Mouse (Mus musculus) CH12.LX (cell line): Measurements from ENCODE around the gene Vmn2r93. TPM values are rescaled to one million over a fixed set of nuclear protein-coding genes. Genes with fewer than 3 reads are reported as not detected.

Experiments
- DNase-seq: peaks from one replicate; pipeline ENCODE4 v3.0.0-alpha.2; 2013; ENCODE audit errors: extremely low read depth
- H3K27ac ChIP-seq: 2 replicates; pipeline ENCODE4 v1.5.1; 2012; ENCODE audit warnings: low read depth, mild to moderate bottlenecking, control low read depth, moderate library complexity; ENCODE audit not compliant: insufficient read depth
- H3K27me3 ChIP-seq: replicated peaks from 2 replicates; pipeline ENCODE3; 2012; ENCODE audit warnings: inconsistent platforms
- H3K36me3 ChIP-seq, 2 experiments: replicated peaks in 1 of 2; 2 replicates each; pipeline versions ENCODE3 to v1.6.1; 2012; ENCODE audit warnings: inconsistent platforms in 1 of 2, low read length in 1 of 2, mild to moderate bottlenecking in 1 of 2, mixed read lengths in 1 of 2, moderate library complexity in 1 of 2; ENCODE audit not compliant: control insufficient read depth in 1 of 2, insufficient read depth in 1 of 2
- H3K4me1 ChIP-seq, 2 experiments: 2 replicates each; pipeline ENCODE4 v1.6.1; 2012; ENCODE audit warnings: inconsistent platforms in 1 of 2, moderate library complexity in 1 of 2; ENCODE audit not compliant: insufficient read depth in 2 of 2, control insufficient read depth in 1 of 2
- H3K4me2 ChIP-seq: 2 replicates; pipeline ENCODE4 v1.6.1; 2012; ENCODE audit warnings: low read depth, mild to moderate bottlenecking, control low read depth; ENCODE audit not compliant: poor library complexity, insufficient read depth, severe bottlenecking
- H3K4me3 ChIP-seq, 3 experiments: fragments of 150-350 bp in 1 of 3; sonication (generic) in 1 of 3; replicated peaks in 1 of 3; 2 replicates each; pipeline versions ENCODE3 to v1.5.1; 2011 to 2012; ENCODE audit warnings: low read depth in 2 of 3, low read length in 2 of 3, mild to moderate bottlenecking in 2 of 3, moderate library complexity in 2 of 3, control low read depth in 1 of 3, improper control_type of control experiment in 1 of 3, inconsistent platforms in 1 of 3, mixed read lengths in 1 of 3; ENCODE audit not compliant: poor library complexity in 1 of 3
- H3K79me2 ChIP-seq: replicated peaks from 2 replicates; pipeline ENCODE4 v1.6.1; 2012; ENCODE audit warnings: mild to moderate bottlenecking, moderate library complexity; ENCODE audit not compliant: control insufficient read depth, poor library complexity, insufficient read depth, severe bottlenecking; ENCODE audit errors: extremely low read depth
- H3K9ac ChIP-seq: 2 replicates; pipeline ENCODE4 v1.6.1; 2012; ENCODE audit warnings: low read depth, mild to moderate bottlenecking, control low read depth, moderate library complexity; ENCODE audit not compliant: insufficient read depth
- H3K9me3 ChIP-seq: replicated peaks from 2 replicates; pipeline ENCODE3; 2012; ENCODE audit warnings: low read length, inconsistent platforms, mixed read lengths
- BHLHE40 ChIP-seq: IDR thresholded peaks from 2 replicates; pipeline ENCODE4 v1.6.1; 2011; ENCODE audit warnings: mild to moderate bottlenecking, low read depth, low read length, improper control_type of control experiment
- CHD2 ChIP-seq: IDR thresholded peaks from 2 replicates; pipeline ENCODE4 v1.6.1; 2011; ENCODE audit warnings: low read length, improper control_type of control experiment
- ELF1 ChIP-seq: IDR thresholded peaks from 2 replicates; pipeline ENCODE4 v1.6.1; 2014; ENCODE audit warnings: low read depth, mild to moderate bottlenecking, inconsistent platforms, low read length, improper control_type of control experiment
- EP300 ChIP-seq: IDR thresholded peaks from 2 replicates; pipeline ENCODE4 v1.6.1; 2011; ENCODE audit warnings: low read length, improper control_type of control experiment
- JUND ChIP-seq: conservative IDR thresholded peaks from 2 replicates; pipeline ENCODE4 v1.6.1; 2011; ENCODE audit warnings: low read depth, low read length, improper control_type of control experiment
- MAFK ChIP-seq: IDR thresholded peaks from 2 replicates; pipeline ENCODE4 v1.6.1; 2011; ENCODE audit warnings: low read length, improper control_type of control experiment; ENCODE audit not compliant: insufficient replicate concordance
- MAZ ChIP-seq: IDR thresholded peaks from 2 replicates; pipeline ENCODE4 v1.6.1; 2012; ENCODE audit warnings: low read depth, mild to moderate bottlenecking, inconsistent platforms, low read length, improper control_type of control experiment, moderate library complexity
- MEF2A ChIP-seq: IDR thresholded peaks from 2 replicates; pipeline ENCODE4 v1.6.1; 2014; ENCODE audit warnings: low read depth, mild to moderate bottlenecking, inconsistent platforms, low read length, improper control_type of control experiment, borderline replicate concordance
- MYC ChIP-seq: IDR thresholded peaks from 2 replicates; pipeline ENCODE4 v1.6.1; 2011; ENCODE audit warnings: low read depth, mild to moderate bottlenecking, improper control_type of control experiment, low read length
- PAX5 ChIP-seq: IDR thresholded peaks from 2 replicates; pipeline ENCODE4 v1.6.1; 2012; ENCODE audit warnings: low read length, inconsistent platforms, mixed read lengths
- POLR2A ChIP-seq: IDR thresholded peaks from 2 replicates; pipeline ENCODE4 v1.6.1; 2011; ENCODE audit warnings: low read depth, mild to moderate bottlenecking, improper control_type of control experiment, low read length
- POLR2AphosphoS2 ChIP-seq: IDR thresholded peaks from 2 replicates; pipeline ENCODE4 v1.6.1; 2011; ENCODE audit warnings: low read depth, low read length, improper control_type of control experiment
- RAD21 ChIP-seq: IDR thresholded peaks from 2 replicates; pipeline ENCODE4 v1.6.1; 2011; ENCODE audit warnings: low read depth, mild to moderate bottlenecking, low read length, improper control_type of control experiment, moderate library complexity
- RCOR1 ChIP-seq: conservative IDR thresholded peaks from 2 replicates; pipeline ENCODE4 v1.6.1; 2012; ENCODE audit warnings: low read depth, mild to moderate bottlenecking, inconsistent platforms, low read length, improper control_type of control experiment
- SMC3 ChIP-seq: IDR thresholded peaks from 2 replicates; pipeline ENCODE4 v1.6.1; 2011; ENCODE audit warnings: low read depth, low read length, improper control_type of control experiment
- TBP ChIP-seq: conservative IDR thresholded peaks from 2 replicates; pipeline ENCODE4 v1.6.1; 2011; ENCODE audit warnings: low read depth, low read length, improper control_type of control experiment
- ZC3H11A ChIP-seq: IDR thresholded peaks from 2 replicates; pipeline ENCODE4 v1.6.1; 2012; ENCODE audit warnings: low read depth, mild to moderate bottlenecking, inconsistent platforms, low read length, improper control_type of control experiment
- ZMIZ1 ChIP-seq: IDR thresholded peaks from 2 replicates; pipeline ENCODE4 v1.6.1; 2012; ENCODE audit warnings: low read depth, mild to moderate bottlenecking, inconsistent platforms, low read length, improper control_type of control experiment
- dilution Hi-C: fragments of 300-500 bp; cut with MboI; formaldehyde crosslinking; loops from 2 replicates; pipeline ENCODE4 v1.14.3; 2020; ENCODE audit warnings: low sequenced_read_pairs; ENCODE audit not compliant: extremely low pct_unique_long_range_greater_than_20kb, extremely low pct_ligation_motif_present
- in situ Hi-C: fragments of 300-500 bp; cut with MboI; formaldehyde crosslinking; loops from 3 replicates; pipeline ENCODE4 v1.14.3; 2019; ENCODE audit warnings: low sequenced_read_pairs, low pct_ligation_motif_present, low pct_unique_long_range_greater_than_20kb, mixed read lengths
- polyA plus RNA-seq: library from polyadenylated mRNA; unstranded; fragments of >175 nt; gene quantifications from 2 replicates; pipeline ENCODE4 v1.2.1, GENCODE M21; 2012; ENCODE audit warnings: low read depth; ENCODE audit not compliant: insufficient read length
- total RNA-seq, 2 experiments: library from RNA; depleted of rRNA; stranded (reverse); fragments of 300-350 nt in 1 of 2; fragments of >200 nt in 1 of 2; gene quantifications; 2 replicates each; pipeline ENCODE4 v1.2.3; 2012 to 2014

Vmn2r93 gene
- total and polyA plus RNA-seq, 3 experiments: not detected

DNA sequence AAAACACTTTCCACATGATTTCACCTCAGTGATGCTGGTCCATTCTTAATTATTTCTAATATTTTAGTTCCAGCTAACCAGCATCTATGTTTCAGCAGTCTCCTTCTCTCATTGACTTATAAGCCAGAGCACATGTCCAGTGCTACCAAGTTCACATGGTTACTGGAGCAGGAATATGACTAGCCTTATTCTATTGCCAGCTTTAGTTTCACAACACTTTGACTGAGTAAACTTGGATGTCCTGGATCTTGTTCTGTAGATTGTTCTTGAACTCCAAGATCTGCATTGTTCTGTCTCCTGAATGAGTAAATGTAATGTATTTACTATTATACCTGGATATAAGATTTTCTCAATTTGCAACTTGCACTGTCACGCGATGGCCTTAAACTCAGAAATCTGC is 25.1 kb downstream of the Vmn2r93 start:
- DNase-seq: no peak
- no peak overlapping the region for H3K4me2 ChIP-seq
- H3K36me3 ChIP-seq: no peaks in the 10 kb centered on the region
- H3K4me3 ChIP-seq: no peak overlapping the region
- H3K9me3 ChIP-seq: no peaks in the 10 kb centered on the region
- dilution Hi-C loops (no loop called here), in situ Hi-C loops (no loop called here)
- no peak for TF ChIP-seq TBP
- no peak for TF ChIP-seq MAZ
- no peak for TF ChIP-seq MEF2A
- TF ChIP-seq ZMIZ1: no peak
- no peak for TF ChIP-seq CHD2
- TF ChIP-seq JUND: no peak
- no peak for TF ChIP-seq ELF1
- TF ChIP-seq BHLHE40: no peak
- TF ChIP-seq MAFK: no peak
- no peak for TF ChIP-seq RCOR1
- TF ChIP-seq MYC: no peak
- no peak for TF ChIP-seq PAX5
- H3K9ac ChIP-seq: no peak overlapping the region
- no peaks in the 10 kb centered on the region for H3K27me3 ChIP-seq
- no peak overlapping the region for H3K27ac ChIP-seq
- no peaks in the 10 kb centered on the region for H3K4me1 ChIP-seq
- no peaks in the 10 kb centered on the region for H3K79me2 ChIP-seq

DNA sequence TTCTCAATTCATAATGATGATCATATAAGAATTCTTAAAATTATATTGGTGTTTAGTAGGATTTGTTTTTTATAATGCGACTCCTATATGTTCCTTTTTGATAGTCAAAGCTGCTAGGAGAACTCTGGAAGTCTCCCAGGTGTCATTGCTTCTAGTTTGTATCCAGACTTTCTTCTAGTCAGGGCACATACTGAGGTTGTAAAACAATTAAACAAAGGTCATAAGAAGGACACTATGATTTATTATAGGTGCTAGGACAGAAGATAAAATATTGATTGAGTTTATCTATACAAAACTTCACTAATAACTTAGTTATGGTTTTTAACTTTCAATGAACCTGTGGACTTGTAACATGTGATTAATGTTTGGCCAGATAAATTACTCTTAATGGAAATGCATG is 62.1 kb downstream of the Vmn2r93 start:
- Histone ChIP-seq H3K36me3 (no peaks in the 10 kb centered on the region), H3K79me2 (no peaks in the 10 kb centered on the region), H3K9me3 (no peaks in the 10 kb centered on the region), H3K27ac (no peak overlapping the region), H3K4me3 (no peak overlapping the region), H3K4me1 (no peaks in the 10 kb centered on the region), H3K9ac (no peak overlapping the region), H3K4me2 (no peak overlapping the region), H3K27me3 (no peaks in the 10 kb centered on the region)
- no peak for TF ChIP-seq SMC3
- no peak for TF ChIP-seq ZC3H11A
- TF ChIP-seq ZMIZ1: no peak
- TF ChIP-seq MAZ: no peak
- no peak for TF ChIP-seq POLR2A
- TF ChIP-seq EP300: no peak
- dilution Hi-C loops: no loop called here
- in situ Hi-C loops: no loop called here
- no peak for DNase-seq

DNA sequence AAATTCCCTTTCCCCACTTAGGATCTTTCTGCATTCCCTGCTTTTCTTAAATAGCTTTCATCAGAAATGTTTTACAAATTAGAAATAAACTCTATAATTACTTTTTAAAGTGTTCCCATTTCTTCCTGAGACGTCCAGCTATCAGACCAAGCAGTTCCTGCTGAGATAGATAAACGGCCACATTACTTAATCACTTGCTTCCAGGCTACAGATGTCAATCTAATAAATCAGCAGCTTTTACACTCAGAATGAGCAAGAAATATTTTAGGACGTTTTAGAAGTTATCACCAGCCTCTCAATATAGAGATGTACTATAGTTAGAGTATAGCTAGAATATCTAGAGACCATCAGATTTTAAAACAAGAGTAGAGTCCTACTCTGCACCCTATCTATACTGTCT is 62.7 kb downstream of the Vmn2r93 start:
- Histone ChIP-seq H3K4me3 (no peak overlapping the region), H3K27ac (no peak overlapping the region), H3K4me2 (no peak overlapping the region), H3K9ac (no peak overlapping the region), H3K79me2 (no peaks in the 10 kb centered on the region), H3K36me3 (no peaks in the 10 kb centered on the region), H3K27me3 (no peaks in the 10 kb centered on the region), H3K4me1 (no peaks in the 10 kb centered on the region), H3K9me3 (no peaks in the 10 kb centered on the region)
- TF ChIP-seq MYC: no peak
- no peak for TF ChIP-seq RAD21
- TF ChIP-seq POLR2AphosphoS2: no peak
- no peak for DNase-seq
- dilution Hi-C loops: no loop called here
- in situ Hi-C loops: no loop called here
